Mouse (Mus musculus) CD4-positive naive resting alpha-beta T cell, adult 57 days (primary cell): ENCODE measurements around the gene Smyd3. TPM values are rescaled to one million over a fixed set of nuclear protein-coding genes. Genes with fewer than 3 reads are reported as not detected.

Source experiments
- total RNA-seq: library from RNA; stranded (reverse); gene quantifications from one replicate; pipeline ENCODE4 v1.2.4, GENCODE M21; 2023

The Smyd3 gene
- total RNA-seq = 59.8 TPM

DNA sequence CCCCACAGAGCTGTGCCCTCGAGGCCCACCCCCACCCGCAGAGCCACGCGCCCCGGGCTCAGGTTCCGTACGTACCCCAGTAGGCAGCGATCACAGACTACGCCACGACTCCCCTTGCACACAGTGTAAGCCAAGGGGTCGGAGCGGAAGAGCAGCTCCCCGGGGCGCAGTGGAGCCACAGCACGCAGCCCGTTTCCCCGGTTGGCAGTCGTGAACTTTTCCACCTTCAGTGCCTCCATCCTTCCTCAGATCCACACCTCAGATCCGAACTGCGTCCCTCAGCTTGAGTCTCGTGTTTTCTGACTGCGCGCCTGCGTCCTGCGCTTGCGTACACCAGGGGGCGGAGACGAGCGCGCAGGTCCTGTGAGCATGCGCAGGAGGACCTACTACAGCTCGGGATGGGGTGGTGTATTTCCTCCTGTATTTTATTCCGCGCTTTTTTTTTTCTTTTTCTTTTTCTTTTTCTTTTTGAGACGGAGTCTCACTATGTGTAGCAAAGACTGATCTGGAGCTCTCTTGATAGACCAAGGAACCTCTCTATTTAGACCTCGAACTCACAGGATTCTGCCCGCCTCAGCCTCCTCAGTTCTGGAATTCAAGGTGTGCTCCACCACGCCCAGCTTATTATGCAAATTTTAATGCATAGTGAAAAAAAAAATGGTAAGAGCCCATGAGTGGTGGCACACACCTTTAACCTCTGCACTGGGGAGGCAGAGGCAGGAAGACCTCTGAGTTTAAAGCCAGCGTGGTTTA is at the start of gene Smyd3:
Gene Smyd3 (minus strand): TSS at position 329 of the 753 bp plus-strand sequence.

DNA sequence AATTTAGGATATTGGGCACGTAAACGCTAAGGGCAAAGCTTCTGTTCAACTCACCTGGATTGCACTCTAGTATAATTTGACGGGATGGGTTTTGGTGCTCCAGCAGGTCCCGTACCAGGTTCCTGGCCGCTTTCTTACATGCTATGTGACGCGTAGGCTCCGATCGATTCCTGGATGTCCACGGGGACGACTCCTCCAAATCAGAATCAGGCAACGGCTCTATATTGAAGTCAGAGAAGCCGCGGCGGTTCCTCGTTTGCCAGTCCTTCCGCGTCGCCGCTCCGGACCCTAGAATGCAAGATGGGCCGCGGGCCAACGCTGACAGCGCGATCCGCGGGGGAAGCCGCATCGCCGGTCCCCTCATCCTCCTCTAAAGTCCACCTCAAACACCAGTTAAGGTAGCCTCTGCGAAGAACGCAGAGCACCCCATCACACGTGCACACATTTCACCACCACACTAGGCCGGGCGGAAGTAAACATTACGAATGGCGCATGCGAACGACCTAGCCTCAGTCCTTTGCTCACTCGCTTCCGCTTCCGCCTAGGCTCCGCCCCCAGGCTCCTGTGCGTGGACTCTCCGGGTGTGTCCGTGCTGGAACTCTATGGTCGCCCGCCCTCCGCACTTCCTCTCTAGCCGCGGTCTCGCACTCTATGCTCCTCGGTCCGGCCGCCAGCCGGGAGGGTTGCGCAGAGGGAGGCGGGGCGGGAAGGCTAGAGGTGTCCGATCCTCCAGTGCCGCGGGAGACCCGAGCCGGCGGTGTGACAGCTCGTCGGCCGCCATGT is 28.1 kb upstream of the Smyd3 start, which contains the start of the genes Tfb2m and Cnst:
Gene Tfb2m (minus strand): TSS at position 500 of the 783 bp plus-strand sequence.
Gene Cnst (plus strand): TSS at position 603 of the 783 bp plus-strand sequence.

Other genes with a start within 250 kb of the Smyd3 start
- gene Tfb2m, start 28.2 kb upstream of the Smyd3 start, total RNA-seq = 38.6 TPM
- gene Cnst, start 28.3 kb upstream of the Smyd3 start, total RNA-seq = 52.5 TPM
- gene Sccpdh, start 150.2 kb upstream of the Smyd3 start, total RNA-seq = 1.9 TPM
- 0.41 TPM for gene Kif28, start 227.2 kb upstream of the Smyd3 start, total RNA-seq